Mouse (Mus musculus) layer of hippocampus, postnatal 10 days (tissue): Measurements from ENCODE around the gene Med26. TPM values are rescaled to one million over a fixed set of nuclear protein-coding genes. Genes with fewer than 3 reads are reported as not detected.

ENCODE experiments used
- DNase-seq, 2 experiments: peaks; one replicate each; pipeline ENCODE4 v3.0.0; 2021; ENCODE audit warnings: low spot score in 2 of 2
- microRNA-seq, 2 experiments: library from miRNA; unstranded; fragments of <30 nt; microRNA quantifications; one replicate each; pipeline ENCODE4 v1.2.0; 2021
- total RNA-seq, 2 experiments: library from RNA; stranded (reverse); gene quantifications; 2 replicates each; pipeline ENCODE4 v1.2.3; 2021

The Med26 gene
- total RNA-seq, 2 experiments from 2014 or later: 8.9 to 9.2 TPM

DNA sequence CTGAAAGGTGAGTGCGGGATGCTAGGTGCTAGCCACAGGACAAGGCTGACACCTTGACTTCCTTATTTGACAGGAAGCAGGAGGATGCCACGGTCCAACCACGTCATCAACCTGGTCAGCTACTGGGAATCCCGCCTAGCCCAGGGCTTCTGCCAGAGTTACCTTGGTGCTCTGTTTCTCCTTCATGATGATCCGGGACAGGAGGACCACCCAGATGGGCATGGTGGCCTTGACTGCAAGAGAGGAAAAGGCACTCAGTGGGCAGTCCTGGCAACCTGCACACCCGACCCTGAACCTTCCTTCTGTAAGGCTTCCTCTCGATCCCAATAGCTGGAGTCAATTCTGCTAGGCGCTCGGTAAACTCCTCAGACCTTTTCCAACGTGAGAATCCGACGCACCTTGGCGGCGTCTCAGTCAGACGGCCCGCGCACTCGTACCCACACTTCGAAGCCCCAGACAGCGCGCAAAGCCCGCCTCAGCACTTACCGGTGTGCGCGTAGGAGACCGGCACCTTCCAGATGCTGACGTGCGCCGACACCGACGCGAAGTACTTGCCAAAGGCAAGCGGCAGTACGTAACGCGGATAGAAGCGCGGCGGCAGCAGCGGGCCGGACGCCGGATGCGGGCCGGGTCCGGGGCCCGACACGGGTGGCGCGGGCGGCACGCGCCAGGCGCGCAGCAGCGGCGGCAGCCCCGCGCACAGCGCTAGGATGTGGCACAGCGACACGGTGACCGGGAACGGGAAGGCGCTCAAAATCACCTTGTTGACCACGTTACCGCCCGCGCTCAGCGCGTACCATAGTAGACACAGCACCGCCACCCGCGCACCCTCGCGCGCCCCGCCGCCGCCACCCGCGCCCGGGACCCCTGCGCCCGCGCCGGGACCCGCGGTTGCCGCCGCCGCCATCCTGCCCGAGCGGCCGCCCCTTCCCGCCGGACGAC lies 56.1 kb downstream of the Med26 start, which contains the start of gene Slc35e1:
TSS of gene Slc35e1 (minus strand) at position 935 of the 942 bp plus-strand sequence.
- DNase-seq: peak; percentile 36 to 39

DNA sequence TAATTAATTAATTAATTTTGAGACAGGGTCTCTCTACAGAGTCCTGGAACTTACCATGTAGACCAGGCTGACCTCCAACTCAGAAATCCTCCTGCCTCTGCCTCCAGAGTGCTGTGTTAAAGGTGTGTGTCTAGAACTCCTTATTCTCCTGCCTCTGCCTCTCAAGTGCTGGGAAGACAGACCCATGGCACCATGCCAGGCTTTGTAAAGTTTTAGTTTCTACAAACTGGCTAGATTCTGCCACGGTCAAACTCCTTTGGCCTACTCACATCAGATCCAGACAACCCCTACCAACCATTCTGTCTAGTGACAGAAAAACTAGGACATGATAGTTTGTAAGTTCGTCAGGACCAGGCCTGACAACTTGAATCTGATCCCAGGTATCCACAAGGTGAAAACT lies 57.1 kb downstream of the Med26 start:
- no peak for DNase-seq

DNA sequence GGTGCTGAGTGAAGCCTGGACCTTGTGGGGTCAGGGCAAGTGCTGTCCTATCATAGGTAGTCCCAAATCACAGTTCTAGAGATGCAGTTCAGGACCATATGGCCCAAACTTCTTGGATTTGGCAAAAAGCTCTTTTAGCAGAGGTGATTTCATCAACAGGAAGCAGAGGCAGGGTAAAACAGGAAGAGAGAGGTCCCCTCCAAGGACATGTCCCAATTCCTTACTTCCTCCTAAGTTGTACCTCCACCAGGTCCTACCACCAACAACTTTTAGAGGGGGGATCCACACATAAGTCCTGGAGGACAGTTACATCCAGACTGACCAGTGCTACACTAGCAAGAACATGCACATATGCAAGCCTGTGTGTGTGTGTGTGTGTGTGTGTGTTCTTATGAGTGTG lies 61.1 kb downstream of the Med26 start:
- no peak for DNase-seq

DNA sequence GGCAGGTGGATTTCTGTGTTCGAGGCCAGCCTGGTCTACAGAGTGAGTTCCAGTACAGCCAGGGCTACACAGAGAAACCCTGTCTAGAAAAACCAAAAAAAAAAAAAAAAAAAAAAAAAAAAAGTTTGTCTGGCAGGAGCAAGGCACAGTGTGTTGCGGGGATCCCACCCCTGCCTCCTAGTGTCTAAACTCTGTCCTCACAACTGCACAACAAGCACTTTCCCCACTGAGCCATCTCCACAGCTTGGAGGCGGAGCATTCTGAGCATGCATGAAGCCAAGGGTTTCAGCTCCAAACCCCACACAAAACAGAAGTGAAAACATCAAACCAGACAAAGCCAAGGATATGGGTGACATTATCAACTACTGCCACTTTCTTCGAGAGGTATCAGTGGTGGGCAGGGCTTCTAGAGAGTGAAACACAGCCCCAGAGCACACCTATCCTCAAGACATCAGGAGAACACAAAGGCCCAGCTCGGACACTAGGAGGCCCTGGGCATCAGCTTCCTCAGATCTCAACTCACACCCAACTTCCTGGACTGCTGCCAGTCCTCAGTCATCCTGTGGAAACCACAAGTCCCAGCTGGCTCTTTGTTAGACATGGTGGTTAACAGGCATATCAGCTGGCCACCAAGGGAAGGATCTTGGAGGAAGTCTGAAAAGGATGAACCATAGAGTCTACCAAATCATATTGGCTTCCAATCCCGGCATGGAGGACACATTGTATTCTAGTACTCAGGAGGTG lies 62.4 kb downstream of the Med26 start:
- DNase-seq: peak; percentile 32 to 50

GRCm38 (mm10) chr8:72474826-72475546 lies 73.1 kb downstream of the Med26 start, which contains the start of gene Cherp:
Gene Cherp, minus strand, starts transcription at chr8:72475226.
- DNase-seq: peak; percentile 95 to 97

DNA sequence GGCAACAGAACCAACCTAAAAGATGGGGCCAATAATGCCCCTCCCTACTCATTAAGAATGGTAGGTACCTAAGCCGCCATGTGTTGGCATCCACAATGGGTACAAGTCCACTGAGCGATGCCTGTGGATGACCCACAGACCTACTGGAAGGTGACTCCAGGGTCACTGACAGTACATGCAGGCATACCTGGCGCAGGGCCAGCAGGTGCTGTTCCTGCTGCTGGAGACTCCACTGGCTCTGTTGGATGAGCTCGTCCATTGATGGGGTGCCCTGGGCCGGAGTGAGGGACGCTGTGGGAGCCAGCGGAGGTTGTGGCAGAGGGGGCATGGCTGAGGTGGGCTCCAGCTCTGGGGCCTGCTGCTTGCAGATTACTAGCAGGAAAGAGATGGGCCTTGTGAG lies 77.4 kb downstream of the Med26 start:
- DNase-seq: no peak

DNA sequence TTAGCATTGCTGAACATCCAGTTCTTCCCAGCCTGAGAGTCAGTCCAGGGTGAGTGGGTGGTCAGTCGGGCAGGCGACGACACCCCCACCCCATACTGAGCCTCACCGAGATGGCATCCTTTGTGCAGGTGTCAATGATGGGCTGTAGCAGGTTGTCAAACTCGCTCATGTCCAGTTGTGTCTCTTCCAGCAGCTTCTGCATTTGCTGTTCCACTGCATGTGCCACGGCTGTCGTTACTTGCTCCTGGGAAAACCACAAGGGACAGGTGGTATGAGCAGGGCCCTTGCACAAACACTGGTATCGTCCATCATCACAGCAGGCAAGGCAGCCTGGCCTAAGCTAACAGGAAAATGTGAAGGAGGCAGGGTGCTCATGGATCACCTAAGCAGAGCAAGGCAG lies 78.1 kb downstream of the Med26 start:
- DNase-seq: no peak

- no peak for DNase-seq
Observed at GRCm38 (mm10) chr8:72469243-72469642, 78.8 kb downstream of the Med26 start.

GRCm38 (mm10) chr8:72464211-72464610 lies 83.9 kb downstream of the Med26 start:
- no peak for DNase-seq

DNA sequence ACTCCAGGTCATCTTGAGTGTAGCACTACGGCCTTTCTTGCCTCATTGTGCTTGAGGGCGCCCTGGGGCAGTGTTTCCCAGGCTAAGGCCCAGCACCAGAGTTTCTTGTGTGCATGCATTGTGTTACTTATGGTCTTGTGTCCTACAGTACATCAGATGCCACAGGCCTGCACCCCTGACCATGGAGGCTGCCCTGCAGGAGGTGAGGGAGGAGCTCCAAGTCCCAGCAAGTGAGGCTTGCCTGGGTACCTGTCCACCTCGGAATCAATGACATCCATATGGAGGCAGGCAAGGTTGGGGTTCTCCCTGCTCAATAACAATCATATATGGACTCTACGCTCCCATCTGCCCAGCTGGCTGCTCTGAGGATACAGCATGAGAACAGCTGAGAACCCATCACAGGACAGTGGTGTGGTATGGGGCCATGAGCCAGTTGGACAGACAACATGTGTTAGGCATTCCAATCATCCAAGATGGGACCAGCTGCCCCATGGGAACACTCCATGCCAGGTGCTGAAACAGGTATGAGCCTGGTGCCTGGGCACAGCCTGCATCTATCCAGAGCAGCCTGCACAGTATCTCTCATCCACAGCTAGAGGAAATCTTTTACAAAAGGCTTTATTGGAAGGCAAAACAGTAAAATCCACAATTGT lies 88.1 kb downstream of the Med26 start:
- DNase-seq: no peak

- no peak for DNase-seq
Observed at GRCm38 (mm10) chr8:72458457-72458856, 89.6 kb downstream of the Med26 start.

- no peak for DNase-seq
Observed at GRCm38 (mm10) chr8:72457806-72458205, 90.3 kb downstream of the Med26 start.

DNA sequence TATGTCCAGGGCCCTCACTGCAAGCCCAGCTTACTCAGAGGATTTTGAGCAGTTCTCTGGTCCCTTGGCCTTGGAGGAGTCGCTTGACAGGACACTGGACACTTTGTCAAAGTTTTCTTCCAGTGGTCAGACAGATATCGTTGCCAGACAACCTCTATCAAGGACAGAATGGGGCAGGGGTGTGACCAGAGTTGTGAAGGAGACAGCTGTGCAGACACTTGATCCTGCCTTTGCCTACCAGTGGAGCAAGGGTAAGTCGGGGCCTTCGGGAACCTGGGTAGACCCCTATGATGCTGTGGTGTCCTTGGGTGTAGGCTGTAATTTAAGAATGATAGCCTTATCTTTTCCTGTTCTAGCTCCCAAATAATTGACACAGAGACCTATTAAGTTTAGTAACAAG lies 92.8 kb downstream of the Med26 start:
- no peak for DNase-seq

DNA sequence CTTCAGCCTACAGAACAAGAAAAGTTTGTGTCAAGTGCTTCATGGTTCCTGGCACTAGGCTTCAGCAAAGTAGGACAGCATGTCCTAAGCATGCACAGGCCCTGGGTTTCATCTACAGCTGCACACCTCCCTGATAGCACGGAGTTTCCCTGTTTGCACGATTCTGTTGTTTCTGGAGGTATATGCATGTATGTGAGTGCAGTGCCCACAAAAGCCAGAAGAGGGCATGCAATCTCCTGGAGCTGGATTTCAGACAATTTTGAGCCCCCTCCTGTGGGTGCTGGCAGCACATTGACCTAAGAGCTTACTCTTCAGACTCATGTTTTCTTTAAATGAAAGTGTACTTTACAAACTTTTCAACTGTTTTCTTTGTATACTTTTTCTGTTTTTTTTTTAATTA lies 94.2 kb downstream of the Med26 start:
- DNase-seq: no peak

GRCm38 (mm10) chr8:72451516-72451915 lies 96.6 kb downstream of the Med26 start:
- DNase-seq: no peak

DNA sequence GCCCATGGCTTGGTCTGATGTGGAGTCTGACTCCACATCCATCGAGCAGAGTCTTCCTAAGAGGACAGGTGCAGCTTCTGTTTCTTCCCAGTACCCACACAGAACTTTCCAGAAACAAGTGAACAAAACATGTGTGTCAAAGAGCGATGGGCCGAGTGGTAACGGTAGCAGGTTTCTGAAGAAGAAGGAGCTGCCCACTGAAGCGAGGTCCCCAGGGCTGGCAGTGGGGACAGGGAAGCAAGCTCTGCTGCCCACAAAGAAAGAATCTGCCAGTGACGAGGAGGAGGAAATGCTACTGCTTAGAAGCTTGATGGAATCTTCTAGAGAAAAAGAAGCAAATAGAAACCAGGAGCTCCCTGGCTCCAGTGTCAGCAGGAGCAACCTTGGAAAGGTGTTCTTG lies 103.0 kb downstream of the Med26 start:
- DNase-seq: no peak

Small RNA genes lying within 50 kb of the gene (microRNA-seq; reads per million reads assigned to microRNA genes)
- gene Gm28019 (0 reads per million in 2 experiments), gene Mir7068 (2.9 to 3.3 reads per million in 2 experiments)

Other genes with a start within 250 kb of the Med26 start
- gene Gm10282, start 243.0 kb downstream of the Med26 start, total RNA-seq: 10 to 100 TPM; 10.9 to 15.9 TPM
- 10 to 100 TPM; 19.5 to 21.4 TPM for gene Klf2, start 229.2 kb downstream of the Med26 start, total RNA-seq
- gene Eps15l1, start 126.8 kb downstream of the Med26 start, total RNA-seq: 10 to 100 TPM; 73.3 to 73.5 TPM
- 1 to 10 TPM in 1 of 2 experiments, under 1 TPM in 1; 0.67 to 1.2 TPM for gene Calr3, start 104.4 kb downstream of the Med26 start, total RNA-seq
- gene 1700030K09Rik, start 104.4 kb downstream of the Med26 start, total RNA-seq: 10 to 100 TPM; 11.0 to 13.0 TPM
- gene Cherp, start 73.0 kb downstream of the Med26 start, total RNA-seq: 10 to 100 TPM; 61.5 to 69.8 TPM
- gene Slc35e1, start 55.7 kb downstream of the Med26 start, total RNA-seq: 10 to 100 TPM; 37.6 to 40.2 TPM
- gene Smim7, start 22.8 kb upstream of the Med26 start, total RNA-seq: 100 to 1,000 TPM; 119 to 128 TPM
- 10 to 100 TPM; 79.5 to 82.5 TPM for gene Tmem38a, start 23.8 kb upstream of the Med26 start, total RNA-seq
- gene Nwd1, start 98.4 kb upstream of the Med26 start, total RNA-seq: 10 to 100 TPM; 31.9 to 37.4 TPM
- gene Sin3b, start 175.0 kb upstream of the Med26 start, total RNA-seq: 100 to 1,000 TPM; 166 to 174 TPM
- under 1 TPM; 0.21 to 0.25 TPM for gene F2rl3, start 213.6 kb upstream of the Med26 start, total RNA-seq